Mouse (Mus musculus): ENCODE measurements around the gene Edc3.

Edc3 gene

DNA sequence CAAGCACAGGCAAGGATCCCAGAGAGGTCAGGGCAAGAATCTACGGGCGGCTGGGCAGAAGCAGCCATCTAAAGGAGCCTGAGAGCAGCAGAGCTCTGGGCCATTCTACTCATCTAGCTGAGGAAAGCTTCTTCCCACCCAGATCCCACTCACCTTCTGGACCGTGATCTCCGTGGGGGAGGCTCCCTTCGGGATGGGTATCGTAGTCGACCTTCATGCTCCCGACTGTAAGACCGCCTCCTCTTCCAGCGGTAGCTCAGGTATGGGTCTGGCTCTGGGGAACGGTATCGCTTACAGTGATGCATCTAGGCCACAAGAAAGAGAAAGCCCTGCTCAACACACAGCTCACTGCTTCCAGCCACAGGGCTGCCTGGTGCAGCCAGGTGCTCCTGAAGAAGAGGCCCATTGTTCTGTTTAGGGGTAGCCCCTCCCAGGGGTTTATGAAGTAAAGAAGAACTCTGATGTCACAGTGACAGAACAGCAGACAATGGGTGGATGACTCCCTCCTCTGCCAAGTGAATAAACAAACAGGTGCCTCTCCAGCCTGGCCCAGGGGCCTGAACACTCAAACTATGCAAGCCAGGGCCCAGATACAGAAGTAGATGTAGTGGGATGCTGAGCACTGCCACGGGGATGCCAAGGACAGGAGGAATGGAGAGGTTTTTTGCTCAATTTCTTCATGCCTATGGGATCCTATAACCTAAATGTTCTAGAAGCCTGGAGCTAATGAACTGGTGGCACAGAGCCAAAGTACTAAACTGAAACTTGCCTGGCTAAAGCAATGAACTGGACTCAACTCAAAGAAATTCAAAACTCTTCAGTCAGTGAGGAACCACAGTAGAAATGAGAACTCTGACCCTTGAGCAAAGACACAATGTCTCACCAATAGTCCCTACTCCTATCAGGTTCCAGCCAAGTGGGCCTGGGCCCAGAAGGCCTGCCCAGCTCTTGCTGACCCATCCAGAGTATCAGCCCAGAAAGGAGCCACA is 53.5 kb downstream of the Edc3 start:
- DNase-seq (ENCODE audit: low spot score), result no peak

DNA sequence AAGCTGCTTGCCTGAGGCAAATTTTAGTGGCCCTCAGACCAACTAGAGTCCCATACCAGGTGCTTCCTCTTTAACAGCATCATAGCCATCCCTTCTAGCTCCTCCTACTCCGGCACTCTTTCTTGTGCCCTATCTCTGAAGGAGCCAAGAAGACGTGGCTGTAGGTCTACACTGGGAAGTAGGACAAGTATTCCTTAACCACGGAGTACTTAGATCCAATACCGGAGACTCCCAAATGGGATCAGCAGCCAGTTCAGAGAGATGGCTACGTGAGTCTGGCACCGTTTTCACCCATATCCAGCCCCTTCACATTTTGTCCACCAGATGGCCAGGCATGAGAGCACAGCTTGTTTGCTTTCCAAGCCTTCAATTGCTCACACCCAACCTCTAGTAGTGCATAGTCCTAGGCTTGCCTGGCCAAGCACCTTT is 54.2 kb downstream of the Edc3 start:
- peak; percentile 69 for DNase-seq (ENCODE audit: low spot score)

- peak; percentile 57 for DNase-seq (ENCODE audit: low spot score)
These were observed 56.0 kb downstream of the Edc3 start for GRCm38 (mm10) chr9:57764147-57764973.

GRCm38 (mm10) chr9:57764974-57765363 is 56.6 kb downstream of the Edc3 start:
- DNase-seq (ENCODE audit: low spot score), result peak; percentile 96

- DNase-seq (ENCODE audit: low spot score), result peak; percentile 61
These were observed 57.3 kb downstream of the Edc3 start, which contains the start of gene Clk3 for GRCm38 (mm10) chr9:57765364-57766351. Gene Clk3, minus strand, starts transcription at chr9:57765860.

DNA sequence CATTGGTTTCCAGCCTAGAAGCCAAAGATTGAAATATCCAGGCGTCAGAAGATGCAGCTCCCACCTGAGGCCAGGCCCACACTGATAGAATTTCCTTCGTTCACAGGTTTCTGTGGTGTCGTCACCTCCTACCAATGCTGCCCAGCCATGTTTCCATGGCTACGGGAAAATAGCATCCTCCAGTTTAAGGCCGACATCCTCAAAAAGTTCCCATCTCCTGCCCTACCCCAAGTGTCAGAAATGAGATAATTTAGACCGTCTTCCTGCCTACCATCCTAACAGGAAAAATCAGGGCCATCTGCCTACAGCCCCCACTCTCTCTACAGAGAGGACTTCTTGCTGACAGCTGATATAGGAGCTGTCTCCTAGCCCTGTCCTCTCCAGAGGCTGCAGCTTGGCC is 58.1 kb downstream of the Edc3 start:
- DNase-seq (ENCODE audit: low spot score), result no peak

GRCm38 (mm10) chr9:57767231-57767630 is 58.9 kb downstream of the Edc3 start:
- no peak for DNase-seq (ENCODE audit: low spot score)

DNA sequence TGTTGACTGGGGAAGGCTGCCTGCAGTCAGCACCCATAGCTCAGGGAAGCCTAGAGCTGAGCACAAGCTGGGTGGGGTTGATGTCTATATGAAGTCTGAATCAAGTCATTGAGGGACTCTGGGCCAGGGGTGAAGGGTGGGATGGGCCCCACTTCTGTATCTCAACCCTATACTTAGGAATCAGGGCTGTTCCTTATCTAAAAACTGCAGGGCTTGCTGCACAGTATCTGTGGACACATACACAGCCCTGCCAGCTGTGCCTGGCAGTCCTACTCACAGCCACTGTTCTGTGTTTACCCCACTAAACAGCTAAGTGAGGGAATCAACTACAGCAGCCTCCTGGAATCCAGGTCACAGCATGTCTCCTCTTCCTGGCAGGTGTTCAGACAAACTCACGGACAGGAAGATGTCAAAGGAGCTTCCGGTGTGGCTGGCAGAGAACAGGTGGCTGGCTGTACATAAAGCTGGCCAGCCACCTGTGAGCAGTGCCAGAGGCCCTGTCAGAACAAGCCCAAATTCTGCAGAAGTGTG is 61.3 kb downstream of the Edc3 start:
- no peak for DNase-seq (ENCODE audit: low spot score)

DNA sequence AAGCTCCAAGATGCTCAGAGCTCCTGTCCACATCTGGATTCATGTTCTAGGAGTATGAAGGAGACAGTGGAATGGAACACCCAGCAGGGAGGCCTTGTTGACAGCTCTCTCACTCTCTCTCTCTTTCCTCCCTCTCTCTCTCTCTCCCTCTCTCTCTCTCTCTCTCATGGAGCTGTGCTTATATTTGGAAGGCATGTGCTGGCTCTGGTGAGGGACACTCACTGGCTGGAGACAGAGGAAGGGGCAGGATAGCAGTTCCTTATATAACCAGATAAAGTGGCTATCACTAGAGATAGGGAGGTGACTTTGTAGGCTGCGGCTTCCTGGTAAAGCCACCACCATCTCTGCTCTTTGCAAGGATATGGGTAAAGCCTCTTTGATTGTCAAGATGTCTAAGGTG is 61.9 kb downstream of the Edc3 start:
- no peak for DNase-seq (ENCODE audit: low spot score)

GRCm38 (mm10) chr9:57770836-57771235 is 62.5 kb downstream of the Edc3 start:
- no peak for DNase-seq (ENCODE audit: low spot score)

- DNase-seq (ENCODE audit: low spot score), result no peak
These were observed 65.4 kb downstream of the Edc3 start for GRCm38 (mm10) chr9:57773754-57774153.

DNA sequence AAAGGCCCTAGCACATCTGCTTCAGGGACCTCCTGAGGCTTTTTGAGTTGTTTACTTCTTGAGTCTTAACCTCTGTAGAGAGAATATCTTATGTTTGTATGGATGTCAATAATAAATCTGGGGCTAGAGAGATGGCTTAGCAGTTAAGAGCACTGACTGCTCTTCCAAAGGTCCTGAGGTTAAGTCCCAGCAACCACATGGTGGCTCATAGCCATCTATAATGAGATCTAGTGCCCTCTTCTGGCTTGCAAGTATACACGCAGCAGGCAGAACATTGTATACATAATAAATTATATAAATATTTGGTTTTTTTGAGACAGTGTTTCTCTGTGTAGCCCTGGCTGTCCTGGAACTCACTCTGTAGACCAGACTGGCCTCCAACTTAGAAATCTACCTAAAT is 65.8 kb downstream of the Edc3 start:
- DNase-seq (ENCODE audit: low spot score), result peak; percentile 33

DNA sequence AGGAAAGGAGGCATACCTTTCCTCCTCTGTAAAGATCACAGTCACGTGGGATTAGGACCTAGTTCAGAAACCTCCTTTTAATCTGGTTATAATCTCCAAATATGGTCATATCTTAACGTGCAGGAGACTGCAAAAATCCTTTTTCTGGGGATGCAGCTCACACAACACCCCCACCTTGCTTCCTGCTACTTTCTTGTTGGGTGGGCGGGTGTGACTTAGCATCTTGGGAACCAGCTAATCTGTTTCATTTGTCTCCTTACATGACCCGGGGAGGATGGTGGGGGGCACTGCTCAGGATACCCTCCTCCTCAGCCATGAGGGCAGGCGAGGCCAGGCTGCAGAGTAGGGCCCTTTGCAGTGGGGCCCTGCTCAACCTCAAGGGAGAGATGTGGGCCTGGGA is 66.7 kb downstream of the Edc3 start:
- no peak for DNase-seq (ENCODE audit: low spot score)

- no peak for DNase-seq (ENCODE audit: low spot score)
These were observed 67.4 kb downstream of the Edc3 start for GRCm38 (mm10) chr9:57775736-57776135.

GRCm38 (mm10) chr9:57782656-57783055 is 74.3 kb downstream of the Edc3 start:
- no peak for DNase-seq (ENCODE audit: low spot score)

- DNase-seq (ENCODE audit: low spot score), result no peak
These were observed 81.4 kb downstream of the Edc3 start for GRCm38 (mm10) chr9:57789733-57790132.

DNA sequence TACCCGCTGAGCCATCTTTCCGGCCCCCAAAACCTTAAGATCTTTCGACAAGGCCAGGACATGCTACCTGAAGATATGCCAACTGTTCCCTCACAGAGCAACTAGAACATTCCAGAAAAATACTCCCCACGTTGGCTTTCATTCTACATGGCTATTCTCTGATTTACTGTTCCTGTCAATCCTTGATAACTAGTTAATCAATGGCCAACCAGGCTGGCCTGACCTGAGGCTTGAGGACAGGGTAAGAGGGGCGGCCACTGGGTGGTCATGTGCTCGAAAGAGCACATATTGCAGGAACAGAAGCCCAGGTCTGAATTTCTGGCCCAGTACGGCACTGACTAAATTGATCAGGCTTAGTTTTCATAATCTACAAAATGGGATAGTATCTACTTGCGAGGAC is 89.1 kb downstream of the Edc3 start:
- no peak for DNase-seq (ENCODE audit: low spot score)

GRCm38 (mm10) chr9:57798725-57799253 is 90.4 kb downstream of the Edc3 start:
- peak; percentile 47 for DNase-seq (ENCODE audit: low spot score)

DNA sequence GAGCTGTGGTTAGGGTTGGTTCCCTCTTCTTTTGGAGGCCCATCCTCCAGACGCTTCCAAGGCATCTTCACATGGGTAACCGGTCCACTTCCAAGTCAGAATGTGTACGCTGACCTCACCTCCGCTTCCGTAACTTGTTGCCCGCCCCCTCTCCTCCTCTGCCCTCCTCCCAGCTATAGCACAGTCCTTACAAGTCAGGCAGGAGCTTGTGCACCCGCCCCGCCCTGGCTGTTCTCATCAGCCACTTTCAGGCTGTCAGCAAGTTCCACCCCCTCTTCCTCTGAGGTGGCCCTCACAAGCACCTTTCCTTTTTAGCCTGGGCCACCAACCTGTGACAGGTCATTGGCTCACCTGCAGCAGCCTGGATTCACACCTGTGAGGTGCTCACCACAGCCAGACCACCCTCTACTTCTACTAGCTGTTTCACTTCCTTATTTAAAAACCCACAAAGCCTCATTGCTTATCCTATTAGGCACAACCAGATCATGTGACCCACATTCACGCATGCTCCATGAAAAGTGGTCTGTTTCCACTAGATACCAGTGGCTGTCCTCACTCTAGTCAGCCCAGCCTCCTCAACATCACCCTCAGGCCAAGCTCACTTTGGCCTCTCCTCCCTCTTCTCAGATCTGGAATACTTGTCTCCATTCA is 92.1 kb downstream of the Edc3 start:
- peak; percentile 40 for DNase-seq (ENCODE audit: low spot score)
